Mouse (Mus musculus) stomach, embryonic 15.5 days (tissue): ENCODE data around the gene Bach2. TPM values are rescaled to one million over a fixed set of nuclear protein-coding genes. Genes with fewer than 3 reads are reported as not detected.

Experiments used
- ATAC-seq: fragments of 200-750 bp; cut with Nextera tagmentation; 2 replicates; pipeline ENCODE4 v1.8.0; 2017; ENCODE audit warnings: low read depth, moderate number of reproducible peaks, moderate TSS enrichment; ENCODE audit not compliant: insufficient read depth, low FRiP score
- H3K27ac ChIP-seq: fragments of 300-500 bp; sonication (generic); 2 replicates; pipeline ENCODE4 v1.5.1; 2015; ENCODE audit warnings: mild to moderate bottlenecking, inconsistent platforms
- H3K27me3 ChIP-seq: fragments of 300-500 bp; sonication (generic); replicated peaks from 2 replicates; pipeline ENCODE4 v1.6.1; 2015; ENCODE audit warnings: inconsistent platforms
- H3K36me3 ChIP-seq: fragments of 300-500 bp; sonication (generic); 2 replicates; pipeline ENCODE4 v1.6.1; 2015; ENCODE audit warnings: inconsistent platforms
- H3K4me1 ChIP-seq: fragments of 300-500 bp; sonication (generic); 2 replicates; pipeline ENCODE4 v1.6.1; 2015; ENCODE audit warnings: inconsistent platforms
- H3K4me2 ChIP-seq: fragments of 300-500 bp; sonication (generic); 2 replicates; pipeline ENCODE4 v1.6.1; 2015; ENCODE audit warnings: mild to moderate bottlenecking, inconsistent platforms
- H3K4me3 ChIP-seq: fragments of 300-500 bp; sonication (generic); replicated peaks from 2 replicates; pipeline ENCODE4 v1.5.1; 2015; ENCODE audit warnings: inconsistent platforms
- H3K9ac ChIP-seq: fragments of 300-500 bp; sonication (generic); 2 replicates; pipeline ENCODE4 v1.6.1; 2015; ENCODE audit warnings: inconsistent platforms
- H3K9me3 ChIP-seq: fragments of 300-500 bp; sonication (generic); 2 replicates; pipeline ENCODE4 v1.6.1; 2016; ENCODE audit warnings: inconsistent platforms
- WGBS: fragments of 180-500 bp; shearing (Covaris S2); methylation state at CpG from one replicate; pipeline ENCODE4 v1.1.7; 2015; 5-methylcytosine and 5-hydroxymethylcytosine counted together
- polyA plus RNA-seq: library from polyadenylated mRNA; unstranded; fragments of >200 nt; fragmentation: Nextera tagmentation; extraction: Ambion mirVana; gene quantifications from 2 replicates; pipeline ENCODE4 v1.2.1, GENCODE M21; 2015

Gene Bach2
- polyA plus RNA-seq, 1 experiment from 2014 or later, result 5.2 TPM

DNA sequence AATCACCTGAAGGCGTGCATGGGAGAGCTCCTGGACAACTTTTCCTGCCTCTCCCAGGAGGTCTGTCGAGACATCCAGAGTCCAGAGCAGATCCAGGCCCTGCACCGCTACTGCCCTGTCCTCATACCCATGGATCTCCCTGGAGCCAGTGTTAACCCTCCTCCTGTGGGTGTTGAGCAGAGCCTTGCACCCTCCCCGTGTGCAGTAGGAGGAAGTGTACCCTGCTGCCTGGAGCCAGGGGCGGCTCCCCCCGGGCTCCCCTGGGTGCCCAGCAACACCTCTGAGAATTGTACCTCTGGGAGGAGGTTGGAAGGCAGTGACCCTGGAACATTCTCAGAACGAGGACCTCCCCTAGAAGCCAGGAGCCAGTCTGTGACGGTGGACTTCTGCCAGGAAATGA is 341.2 kb downstream of the Bach2 start:
- H3K4me2 ChIP-seq, result no peak overlapping the region
- no peak overlapping the region for H3K4me3 ChIP-seq
- no peaks in the 10 kb centered on the region for H3K27me3 ChIP-seq
- no peaks in the 10 kb centered on the region for H3K4me1 ChIP-seq
- no peak overlapping the region for H3K27ac ChIP-seq
- no peaks in the 10 kb centered on the region for H3K36me3 ChIP-seq
- 80% methylated on average over 8 of the region's 8 CpGs for WGBS
- H3K9ac ChIP-seq, result no peak overlapping the region
- ATAC-seq, result no peak
- H3K9me3 ChIP-seq, result no peaks in the 10 kb centered on the region

DNA sequence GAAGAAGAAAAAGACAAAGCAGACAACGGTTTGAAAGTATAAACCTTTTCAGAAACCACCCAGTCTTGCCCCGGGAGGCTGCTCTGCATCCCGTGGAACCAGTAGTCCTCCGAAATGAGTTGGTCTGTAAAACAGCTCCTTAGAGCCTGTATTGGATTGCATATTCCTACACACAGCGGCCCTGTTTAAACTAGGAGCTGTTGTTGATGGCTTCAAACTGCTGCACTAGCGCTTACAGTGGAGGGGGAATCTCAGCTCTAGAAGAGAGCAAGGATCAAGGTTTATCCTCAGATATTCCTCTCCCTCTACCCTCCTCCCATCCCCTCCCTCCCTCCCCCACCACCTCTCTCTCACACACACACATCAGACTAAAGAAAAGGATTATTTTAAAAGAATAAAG is 345.6 kb downstream of the Bach2 start:
- Histone ChIP-seq H3K36me3 (no peaks in the 10 kb centered on the region), H3K4me2 (no peak overlapping the region), H3K4me1 (no peaks in the 10 kb centered on the region), H3K9me3 (no peaks in the 10 kb centered on the region), H3K9ac (no peak overlapping the region), H3K27me3 (no peaks in the 10 kb centered on the region), H3K27ac (no peak overlapping the region), H3K4me3 (no peak overlapping the region)
- no peak for ATAC-seq
- WGBS, result 65% methylated on average over 6 of the region's 6 CpGs

DNA sequence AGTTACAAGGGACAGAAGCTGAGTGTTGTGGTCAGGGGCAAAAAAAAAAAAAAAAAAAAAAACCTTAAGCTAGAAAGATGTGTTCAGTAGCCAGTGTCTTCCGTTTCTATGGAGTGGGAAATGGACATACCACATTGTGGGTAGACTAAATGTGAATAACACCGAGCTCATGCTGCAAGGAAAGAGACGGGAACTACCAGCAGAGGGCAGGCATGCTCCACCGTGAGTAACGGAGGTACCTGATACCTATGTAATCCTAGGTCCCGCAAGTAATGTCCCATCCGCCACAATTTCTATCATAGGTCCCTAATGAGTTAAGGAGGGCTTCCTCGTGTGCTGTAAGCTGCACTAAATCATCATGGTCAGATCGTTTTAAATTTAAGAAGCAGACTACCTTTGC is 348.0 kb downstream of the Bach2 start:
- H3K27me3 ChIP-seq, result no peaks in the 10 kb centered on the region
- no peaks in the 10 kb centered on the region for H3K9me3 ChIP-seq
- no peak overlapping the region for H3K27ac ChIP-seq
- H3K4me1 ChIP-seq, result no peaks in the 10 kb centered on the region
- ATAC-seq, result no peak
- WGBS, result 10% methylated on average over 9 of the region's 9 CpGs
- no peak overlapping the region for H3K9ac ChIP-seq
- no peaks in the 10 kb centered on the region for H3K36me3 ChIP-seq
- no peak overlapping the region for H3K4me3 ChIP-seq
- no peak overlapping the region for H3K4me2 ChIP-seq

DNA sequence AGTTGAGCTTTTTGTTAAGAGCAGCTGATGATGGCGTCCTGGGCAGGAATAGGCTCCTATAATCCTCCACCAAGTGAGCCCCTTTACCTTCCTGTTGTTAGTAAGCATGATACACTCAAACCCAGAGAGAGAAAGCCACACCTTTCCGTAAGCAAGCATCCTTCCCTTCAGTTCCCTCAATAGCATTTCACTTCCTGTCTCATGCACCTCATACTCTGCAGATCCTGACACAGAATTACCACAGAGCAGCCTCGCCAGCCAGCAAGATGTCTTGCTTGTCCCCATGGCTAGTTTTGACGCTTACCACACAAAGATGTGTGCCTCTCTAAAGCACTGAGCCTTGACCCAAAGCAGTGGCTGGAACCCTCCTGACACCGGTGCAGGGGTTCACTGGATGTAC is 348.9 kb downstream of the Bach2 start:
- H3K9ac ChIP-seq, result no peak overlapping the region
- no peaks in the 10 kb centered on the region for H3K4me1 ChIP-seq
- H3K27me3 ChIP-seq, result no peaks in the 10 kb centered on the region
- no peak overlapping the region for H3K27ac ChIP-seq
- 78% methylated on average over 5 of the region's 5 CpGs for WGBS
- H3K9me3 ChIP-seq, result no peaks in the 10 kb centered on the region
- no peaks in the 10 kb centered on the region for H3K36me3 ChIP-seq
- ATAC-seq, result no peak
- no peak overlapping the region for H3K4me3 ChIP-seq
- H3K4me2 ChIP-seq, result no peak overlapping the region

DNA sequence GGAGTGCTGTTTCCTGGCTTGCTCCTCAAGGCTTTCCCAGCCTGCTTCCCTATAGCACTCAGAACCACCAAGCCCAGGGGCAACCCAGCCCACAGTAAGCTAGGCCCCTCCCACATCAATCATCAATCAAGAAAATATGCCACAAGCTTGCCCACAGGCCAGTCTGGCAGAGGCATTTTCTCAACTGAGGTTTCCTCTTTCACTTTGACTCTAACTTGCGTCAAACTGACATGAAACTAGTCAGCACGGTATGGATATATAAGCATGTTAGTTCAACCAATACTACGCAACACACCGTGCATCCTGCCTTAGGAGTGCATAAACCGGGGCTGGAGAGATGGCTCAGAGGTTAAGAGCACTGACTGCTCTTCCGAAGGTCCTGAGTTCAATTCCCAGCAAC is 349.6 kb downstream of the Bach2 start:
- no peaks in the 10 kb centered on the region for H3K36me3 ChIP-seq
- WGBS, result 79% methylated on average over 6 of the region's 6 CpGs
- no peak overlapping the region for H3K4me2 ChIP-seq
- no peaks in the 10 kb centered on the region for H3K27me3 ChIP-seq
- no peak overlapping the region for H3K27ac ChIP-seq
- ATAC-seq, result no peak
- H3K9ac ChIP-seq, result no peak overlapping the region
- no peaks in the 10 kb centered on the region for H3K9me3 ChIP-seq
- no peak overlapping the region for H3K4me3 ChIP-seq
- no peaks in the 10 kb centered on the region for H3K4me1 ChIP-seq

DNA sequence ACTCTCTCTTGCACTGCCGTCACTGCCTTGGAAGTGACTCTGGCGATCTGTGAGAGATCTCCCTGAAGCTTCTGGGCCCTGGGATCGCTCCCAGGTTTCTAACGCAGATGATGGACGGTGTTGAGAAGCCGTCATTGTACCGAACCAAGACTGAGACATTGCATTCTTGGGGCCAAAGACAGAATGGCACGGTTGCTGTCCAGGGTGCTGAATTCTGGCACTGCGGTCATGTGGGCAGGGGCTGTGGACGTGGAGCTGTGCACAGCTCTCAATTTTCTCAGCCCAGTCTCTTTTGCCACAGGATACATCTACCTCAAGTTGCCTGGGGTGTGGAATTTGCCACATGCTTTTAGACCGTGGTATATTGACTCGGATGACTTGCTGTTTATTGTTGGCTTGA is 362.5 kb downstream of the Bach2 start:
- ATAC-seq, result no peak
- Histone ChIP-seq H3K27me3 (no peaks in the 10 kb centered on the region), H3K4me3 (no peak overlapping the region), H3K36me3 (no peaks in the 10 kb centered on the region), H3K9me3 (no peaks in the 10 kb centered on the region), H3K4me2 (no peak overlapping the region), H3K27ac (no peak overlapping the region), H3K9ac (no peak overlapping the region), H3K4me1 (no peaks in the 10 kb centered on the region)
- 21% methylated on average over 12 of the region's 12 CpGs for WGBS

DNA sequence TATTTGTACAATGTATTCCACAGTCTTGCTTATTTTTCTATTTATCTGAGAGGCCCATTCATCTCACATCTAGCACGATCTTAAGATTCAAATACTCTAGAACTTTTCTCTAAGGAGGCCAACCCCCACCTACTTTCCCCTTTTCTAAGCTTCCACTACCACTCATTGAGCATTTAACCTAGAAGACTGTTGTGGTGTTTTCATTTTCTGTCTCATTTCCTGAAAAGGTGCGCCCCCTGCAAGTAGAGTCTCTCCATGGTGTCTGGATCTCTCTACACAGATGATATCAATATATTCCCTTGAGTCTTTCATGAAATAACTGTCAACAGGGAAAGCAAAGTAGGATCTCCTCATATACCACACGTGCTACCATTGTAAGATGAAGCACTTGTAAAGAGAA is 364.1 kb downstream of the Bach2 start, which contains the start of gene Gja10:
Gene Gja10 (minus strand): TSS at position 101 of the 400 bp plus-strand sequence.
- Histone ChIP-seq H3K27ac (no peak within 1 kb of the TSS), H3K4me1 (no peaks in the 10 kb centered on the region), H3K4me3 (no peak within 1 kb of the TSS), H3K36me3 (no peaks in the 10 kb centered on the region), H3K4me2 (no peak within 1 kb of the TSS), H3K27me3 (no peaks in the 10 kb centered on the region), H3K9ac (no peak within 1 kb of the TSS), H3K9me3 (no peaks in the 10 kb centered on the region)
- ATAC-seq, result no peak
- WGBS, result 62% methylated on average over 3 of the region's 3 CpGs

DNA sequence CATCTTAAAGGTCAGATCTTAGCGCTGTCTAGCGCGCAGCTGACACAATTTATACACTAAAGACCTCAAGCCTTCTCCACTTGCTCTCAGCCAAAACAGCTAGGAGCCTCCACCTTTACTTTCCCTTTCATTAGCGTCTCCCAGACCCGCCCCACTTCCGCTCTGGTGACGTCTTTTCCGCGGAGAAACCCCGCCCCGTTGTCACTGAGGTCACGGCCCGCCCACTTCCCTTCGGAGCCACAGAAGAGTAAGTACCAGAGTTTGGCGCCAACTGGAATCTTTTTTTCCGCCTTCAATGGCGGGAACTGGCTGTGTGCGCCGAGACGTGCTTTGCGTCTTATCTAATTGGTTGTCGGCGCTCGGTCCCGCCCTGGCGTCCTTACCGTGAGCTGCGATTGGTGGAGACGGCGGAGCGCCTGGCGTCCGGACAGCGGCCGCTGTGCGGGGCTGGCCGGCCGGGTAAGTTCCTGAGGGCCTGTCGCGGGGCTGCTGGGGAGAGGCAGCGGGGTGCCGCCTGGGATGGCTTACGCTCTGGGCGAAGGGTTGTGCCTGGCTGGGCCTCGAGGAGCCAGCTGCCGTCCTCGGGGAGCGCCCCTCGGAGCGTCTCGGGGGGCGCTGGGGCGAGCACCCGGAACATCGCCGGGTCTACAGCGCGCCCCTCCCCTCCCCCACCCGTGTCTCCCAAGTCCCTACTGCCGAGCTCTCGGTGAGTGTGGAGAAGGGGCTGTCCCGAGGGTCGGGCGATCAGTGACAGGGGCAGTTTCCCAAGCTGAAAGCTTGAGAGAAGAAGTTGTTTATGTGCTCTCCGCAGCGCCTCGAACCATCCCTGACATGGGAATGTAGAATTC is 376.7 kb downstream of the Bach2 start, which contains the start of gene Casp8ap2:
Gene Casp8ap2 (plus strand): TSS at position 418 of the 848 bp plus-strand sequence.
- H3K36me3 ChIP-seq, result no peaks in the 10 kb centered on the region
- under 1% methylated on average over 67 of the region's 67 CpGs for WGBS
- H3K4me2 ChIP-seq, result peak within 1 kb of the TSS; percentile 74
- H3K27ac ChIP-seq, result peak within 1 kb of the TSS; percentile 76
- peak within 1 kb of the TSS; percentile 65 for H3K9ac ChIP-seq
- no peaks in the 10 kb centered on the region for H3K9me3 ChIP-seq
- H3K27me3 ChIP-seq, result no peaks in the 10 kb centered on the region
- H3K4me1 ChIP-seq, result peaks cover 9% of the 10 kb centered on the region
- ATAC-seq, result peak; percentile 99
- H3K4me3 ChIP-seq, result peak within 1 kb of the TSS; percentile 75

DNA sequence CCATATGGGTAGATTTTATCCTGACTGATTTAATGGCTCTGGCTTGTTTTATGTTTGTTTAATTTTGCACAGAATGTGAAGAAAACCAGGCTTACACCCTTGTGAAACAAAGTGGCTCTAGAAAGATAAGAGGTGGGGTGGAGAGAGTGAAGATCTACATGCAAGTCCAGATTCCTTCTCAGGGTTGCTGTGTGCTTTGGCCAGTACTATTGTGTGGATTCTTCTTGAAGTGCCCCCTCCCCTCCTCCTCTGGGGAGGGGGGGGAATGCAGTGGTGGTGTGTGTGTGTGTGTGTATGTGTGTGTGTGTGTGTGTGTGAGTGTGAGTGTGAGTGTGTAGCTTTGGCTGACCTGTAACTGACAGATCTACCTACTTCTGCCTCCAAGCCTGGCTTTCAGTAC is 383.0 kb downstream of the Bach2 start:
- Histone ChIP-seq H3K27ac (no peak overlapping the region), H3K27me3 (no peaks in the 10 kb centered on the region), H3K4me3 (no peak overlapping the region), H3K9me3 (no peaks in the 10 kb centered on the region), H3K4me2 (no peak overlapping the region), H3K9ac (no peak overlapping the region), H3K4me1 (peaks cover 7% of the 10 kb centered on the region; the same call in 1 of the 2 replicates), H3K36me3 (no peaks in the 10 kb centered on the region)
- no peak for ATAC-seq
